Mouse (Mus musculus): ENCODE data around the gene Kdm8.

GRCm38 (mm10) chr7:125427492-125428090, 16.9 kb upstream of the Kdm8 start:
- TF ChIP-seq NANOG (IDR thresholded peaks at IDR 0.05; ENCODE audit: borderline replicate concordance, low read length) (no peak), CTCF (conservative IDR thresholded peaks at IDR 0.05; ENCODE audit: low read length) (no peak), POU5F1 (IDR thresholded peaks at IDR 0.05; ENCODE audit: borderline replicate concordance, low read length) (no peak)
